Mouse (Mus musculus) MEL (cell line): Measurements from ENCODE around the gene Nr2f1. TPM values are rescaled to one million over a fixed set of nuclear protein-coding genes. Genes with fewer than 3 reads are reported as not detected.

Experiments
- DNase-seq: peaks from one replicate; pipeline ENCODE4 v3.0.0; 2011; ENCODE audit warnings: low read depth, low spot score
- H3K27ac ChIP-seq: 2 replicates; pipeline ENCODE4 v1.5.1; 2012; ENCODE audit warnings: low read depth, mild to moderate bottlenecking, control low read depth, low read length, moderate library complexity; ENCODE audit not compliant: control insufficient read depth
- H3K27me3 ChIP-seq, 2 experiments: fragments of 150-350 bp in 1 of 2; sonication (generic) in 1 of 2; 2 replicates each; pipeline ENCODE4 v1.6.1; 2012; ENCODE audit warnings: low read length in 2 of 2, mild to moderate bottlenecking in 2 of 2, improper control_type of control experiment in 1 of 2, moderate library complexity in 1 of 2; ENCODE audit not compliant: insufficient read depth in 2 of 2, control insufficient read depth in 1 of 2
- H3K36me3 ChIP-seq, 2 experiments: 2 replicates each; pipeline ENCODE4 v1.6.1; 2012 to 2014; ENCODE audit warnings: low read length in 2 of 2, improper control_type of control experiment in 1 of 2, inconsistent platforms in 1 of 2, mild to moderate bottlenecking in 1 of 2; ENCODE audit not compliant: insufficient read depth in 2 of 2, control insufficient read depth in 1 of 2
- H3K4me1 ChIP-seq, 2 experiments: fragments of 150-350 bp in 1 of 2; sonication (generic) in 1 of 2; 2 replicates each; pipeline ENCODE4 v1.6.1; 2012; ENCODE audit warnings: low read length in 2 of 2, improper control_type of control experiment in 1 of 2, mild to moderate bottlenecking in 1 of 2; ENCODE audit not compliant: insufficient read depth in 2 of 2, control insufficient read depth in 1 of 2
- H3K4me3 ChIP-seq, 2 experiments: fragments of 150-350 bp in 1 of 2; sonication (generic) in 1 of 2; 2 replicates each; pipeline ENCODE4 v1.5.1; 2012; ENCODE audit warnings: low read depth in 2 of 2, low read length in 2 of 2, mild to moderate bottlenecking in 2 of 2, moderate library complexity in 2 of 2, control low read depth in 1 of 2, improper control_type of control experiment in 1 of 2; ENCODE audit not compliant: control insufficient read depth in 1 of 2, insufficient read depth in 1 of 2
- H3K79me2 ChIP-seq: 2 replicates; pipeline ENCODE4 v1.6.1; 2012; ENCODE audit warnings: mild to moderate bottlenecking, low read length, moderate library complexity; ENCODE audit not compliant: control insufficient read depth, poor library complexity, insufficient read depth
- H3K9ac ChIP-seq: 2 replicates; pipeline ENCODE4 v1.6.1; 2012; ENCODE audit warnings: low read depth, mild to moderate bottlenecking, control low read depth, low read length, moderate library complexity; ENCODE audit not compliant: control insufficient read depth, poor library complexity, severe bottlenecking
- H3K9me3 ChIP-seq: fragments of 150-350 bp; sonication (generic); replicated peaks from 2 replicates; pipeline ENCODE4 v1.6.1; 2012; ENCODE audit warnings: mild to moderate bottlenecking, low read length, improper control_type of control experiment, moderate library complexity; ENCODE audit not compliant: insufficient read depth
- E2F4 ChIP-seq: IDR thresholded peaks from 2 replicates; pipeline ENCODE4 v1.6.1; 2011; ENCODE audit warnings: low read depth, low read length, improper control_type of control experiment, borderline replicate concordance
- MAFK ChIP-seq: IDR thresholded peaks from 2 replicates; pipeline ENCODE4 v1.6.1; 2011; ENCODE audit warnings: low read depth, mild to moderate bottlenecking, low read length, improper control_type of control experiment, borderline replicate concordance
- MAZ ChIP-seq: IDR thresholded peaks from 2 replicates; pipeline ENCODE4 v1.6.1; 2012; ENCODE audit warnings: low read depth, mild to moderate bottlenecking, inconsistent platforms, low read length, improper control_type of control experiment
- MEF2A ChIP-seq: IDR thresholded peaks from 2 replicates; pipeline ENCODE4 v1.6.1; 2014; ENCODE audit warnings: low read depth, mild to moderate bottlenecking, inconsistent platforms, low read length, improper control_type of control experiment; ENCODE audit not compliant: poor library complexity, insufficient replicate concordance, severe bottlenecking; ENCODE audit errors: extremely low read depth
- MYB ChIP-seq: IDR thresholded peaks from 2 replicates; pipeline ENCODE4 v1.6.1; 2011; ENCODE audit warnings: mild to moderate bottlenecking, low read depth, low read length, improper control_type of control experiment
- POLR2AphosphoS5 ChIP-seq: IDR thresholded peaks from 2 replicates; pipeline ENCODE4 v1.6.1; 2012; ENCODE audit warnings: low read depth, borderline replicate concordance, mild to moderate bottlenecking, inconsistent platforms, low read length, moderate library complexity, mixed read lengths
- SMC3 ChIP-seq: IDR thresholded peaks from 2 replicates; pipeline ENCODE4 v1.6.1; 2011; ENCODE audit warnings: low read depth, low read length, improper control_type of control experiment
- TAL1 ChIP-seq: IDR thresholded peaks from 2 replicates; pipeline ENCODE4 v1.6.1; 2012; ENCODE audit warnings: mild to moderate bottlenecking, inconsistent platforms, low read length, moderate library complexity, mixed read lengths
- TBP ChIP-seq: IDR thresholded peaks from 2 replicates; pipeline ENCODE4 v1.8.0; 2011; ENCODE audit warnings: low read depth, low read length, improper control_type of control experiment
- TCF12 ChIP-seq: IDR thresholded peaks from 2 replicates; pipeline ENCODE4 v1.6.1; 2014; ENCODE audit warnings: low read depth, mild to moderate bottlenecking, inconsistent platforms, low read length, improper control_type of control experiment, moderate library complexity
- UBTF ChIP-seq: IDR thresholded peaks from 2 replicates; pipeline ENCODE4 v1.6.1; 2012; ENCODE audit warnings: low read depth, mild to moderate bottlenecking, inconsistent platforms, low read length, improper control_type of control experiment, moderate library complexity, borderline replicate concordance; ENCODE audit not compliant: insufficient read depth
- ZMIZ1 ChIP-seq: IDR thresholded peaks from 2 replicates; pipeline ENCODE4 v1.6.1; 2012; ENCODE audit warnings: low read depth, mild to moderate bottlenecking, inconsistent platforms, low read length, improper control_type of control experiment, moderate library complexity
- polyA plus RNA-seq, 2 experiments: library from polyadenylated mRNA; stranded (reverse) in 1 of 2; unstranded in 1 of 2; fragments of >175 nt in 1 of 2; fragments of >200 nt in 1 of 2; gene quantifications; 2 replicates each; pipeline versions ENCODE4 v1.2.1 to v1.2.4; 2012; ENCODE audit warnings: low replicate concordance in 2 of 2, low read depth in 1 of 2; ENCODE audit not compliant: insufficient read length in 2 of 2, insufficient read depth in 1 of 2, missing spikeins in 1 of 2
- total RNA-seq: library from RNA; depleted of rRNA; stranded (reverse); fragments of 300-350 nt; gene quantifications from 2 replicates; pipeline ENCODE4 v1.2.3, GENCODE M21; 2012

Nr2f1 gene
- total and polyA plus RNA-seq, 3 experiments = 9.9 to 27.1 TPM; not detected in 1

DNA sequence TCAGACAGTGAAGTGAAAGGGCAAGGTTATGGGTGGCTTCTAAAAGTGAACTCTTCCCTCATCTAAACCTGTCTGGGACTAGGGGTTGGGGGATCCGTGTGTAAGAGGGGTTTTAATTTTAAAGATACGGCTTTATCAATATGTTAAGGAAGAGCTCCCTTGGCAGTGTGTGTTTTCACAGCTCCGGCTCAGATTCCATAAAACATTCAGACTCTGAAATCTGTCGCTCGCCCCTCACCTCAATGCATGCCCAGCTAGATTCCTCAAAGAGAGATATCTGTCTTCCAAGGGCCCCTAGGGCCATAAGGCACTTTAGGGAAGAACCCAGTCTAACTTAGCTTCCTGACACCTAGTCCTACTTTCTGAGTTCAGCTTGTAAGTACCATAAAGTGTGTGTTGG is 11.7 kb downstream of the Nr2f1 start:
- no peak for TF ChIP-seq MAZ
- TF ChIP-seq TCF12 = no peak
- no peak for TF ChIP-seq MEF2A
- TF ChIP-seq ZMIZ1 = no peak
- TF ChIP-seq, all 39 proteins: peak for 0
- no peak for DNase-seq
- Histone ChIP-seq H3K36me3 (no peaks in the 10 kb centered on the region), H3K27me3 (no peaks in the 10 kb centered on the region), H3K9me3 (no peaks in the 10 kb centered on the region), H3K4me1 (no peaks in the 10 kb centered on the region), H3K27ac (no peak overlapping the region), H3K79me2 (no peaks in the 10 kb centered on the region), H3K9ac (no peak overlapping the region), H3K4me3 (no peak overlapping the region)

DNA sequence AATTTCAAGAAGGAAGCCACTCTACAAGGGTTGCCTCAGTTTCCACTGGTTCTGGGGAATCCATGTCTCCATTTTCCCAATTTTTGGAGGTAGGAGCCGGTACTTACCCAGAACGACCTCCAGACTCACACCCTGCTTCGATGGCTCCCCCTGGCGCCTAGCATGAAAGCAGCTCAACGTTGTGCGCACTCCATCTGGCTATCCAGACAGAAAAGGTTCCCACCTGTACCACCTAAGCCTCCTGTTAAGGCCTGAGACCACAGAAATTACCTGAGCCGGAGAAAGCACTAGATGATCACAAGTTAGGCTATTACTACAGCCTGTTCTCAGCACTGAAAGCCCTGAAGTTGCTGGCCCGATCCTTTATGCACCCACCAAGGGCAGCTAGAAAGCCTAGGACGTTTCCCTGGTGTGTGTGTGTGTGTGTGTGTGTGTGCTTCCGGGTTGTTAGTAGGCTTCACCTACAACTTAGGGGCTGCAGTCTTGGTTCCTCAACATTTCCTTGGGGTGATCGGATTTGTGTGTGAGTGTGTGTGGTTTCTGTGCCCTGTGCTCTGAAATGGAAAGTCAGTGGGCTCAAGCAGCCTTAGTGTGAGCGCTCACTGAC is 13.1 kb downstream of the Nr2f1 start:
- TF ChIP-seq TAL1 (no peak), TBP (no peak), MYB (no peak), UBTF (no peak), POLR2AphosphoS5 (no peak)
- H3K27ac ChIP-seq = no peak overlapping the region
- no peak overlapping the region for H3K4me3 ChIP-seq
- no peak overlapping the region for H3K9ac ChIP-seq
- H3K79me2 ChIP-seq = no peaks in the 10 kb centered on the region
- DNase-seq = no peak
- H3K4me1 ChIP-seq = no peaks in the 10 kb centered on the region
- H3K36me3 ChIP-seq = no peaks in the 10 kb centered on the region
- no peaks in the 10 kb centered on the region for H3K27me3 ChIP-seq
- no peaks in the 10 kb centered on the region for H3K9me3 ChIP-seq

DNA sequence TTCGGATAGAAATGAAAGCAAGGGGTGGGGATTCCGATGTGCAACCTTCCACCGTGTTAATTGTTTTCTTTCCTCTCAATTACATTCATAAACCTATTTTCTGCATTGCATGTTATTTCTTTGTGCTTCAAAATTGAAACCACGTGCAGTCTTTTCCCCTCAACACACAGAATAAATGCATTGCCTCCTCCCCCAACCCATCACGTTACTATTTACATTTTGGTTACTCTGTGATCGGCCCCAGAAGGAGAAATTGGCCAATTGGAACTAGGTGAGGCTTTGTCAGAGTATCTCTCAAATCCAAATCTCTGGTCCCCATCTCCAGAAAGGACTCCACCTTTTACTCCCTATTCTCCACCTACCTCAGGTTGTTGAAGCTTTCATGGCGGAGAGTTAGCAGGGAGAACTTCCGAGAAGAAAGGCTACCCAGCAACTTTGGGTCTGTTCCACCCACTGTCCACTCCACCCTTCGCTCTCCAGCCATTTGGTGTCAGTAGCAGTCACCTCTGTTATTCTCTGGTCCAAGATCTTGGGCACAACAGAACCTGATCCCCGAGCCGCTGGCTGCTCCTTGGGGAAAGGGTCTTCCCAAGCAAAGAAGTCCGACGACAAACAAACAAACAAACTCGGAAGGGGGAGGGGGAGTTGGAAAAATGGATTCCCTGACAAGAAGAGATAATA is 14.6 kb downstream of the Nr2f1 start:
- no peaks in the 10 kb centered on the region for H3K9me3 ChIP-seq
- H3K4me1 ChIP-seq = no peaks in the 10 kb centered on the region
- no peak overlapping the region for H3K4me3 ChIP-seq
- TF ChIP-seq TCF12 = no peak
- no peak for TF ChIP-seq E2F4
- TF ChIP-seq SMC3 = no peak
- TF ChIP-seq TBP = no peak
- TF ChIP-seq ZMIZ1 = no peak
- no peak for TF ChIP-seq MAFK
- TF ChIP-seq TAL1 = no peak
- DNase-seq = no peak
- no peak overlapping the region for H3K9ac ChIP-seq
- no peaks in the 10 kb centered on the region for H3K79me2 ChIP-seq
- no peak overlapping the region for H3K27ac ChIP-seq
- no peaks in the 10 kb centered on the region for H3K36me3 ChIP-seq
- H3K27me3 ChIP-seq = no peaks in the 10 kb centered on the region
